Mouse (Mus musculus): ENCODE measurements around the gene Opn4. TPM values are rescaled to one million over a fixed set of nuclear protein-coding genes. Genes with fewer than 3 reads are reported as not detected.

The Opn4 gene
- total RNA-seq, 2 experiments from 2014 or later: not detected

DNA sequence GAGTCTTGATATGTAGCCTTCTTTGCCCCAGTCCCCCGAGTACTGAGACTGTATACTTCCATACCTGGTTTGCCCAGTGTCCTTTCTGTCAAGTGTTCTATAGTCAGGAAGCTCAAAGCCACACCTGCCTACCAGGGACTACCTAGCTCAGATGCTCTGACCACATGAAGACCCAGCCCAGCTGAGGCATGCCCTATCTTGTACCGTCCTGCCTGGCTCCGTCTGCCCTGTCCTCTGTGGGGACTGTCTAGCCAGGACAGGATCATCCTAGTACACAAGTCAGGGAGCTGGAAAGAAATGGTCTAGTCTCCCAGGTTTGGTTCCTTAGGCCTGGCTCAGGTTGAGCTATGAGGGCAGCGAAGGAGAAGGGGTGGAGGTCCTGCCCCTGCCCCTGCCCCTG is 31.3 kb downstream of the Opn4 start:
- ATAC-seq (replicated peaks; ENCODE audit: low FRiP score, low TSS enrichment, poor library complexity, severe bottlenecking): no peak

- no peak for ATAC-seq (replicated peaks; ENCODE audit: low FRiP score, low TSS enrichment, poor library complexity, severe bottlenecking)
Measured at GRCm38 (mm10) chr14:34567697-34568096, 32.2 kb downstream of the Opn4 start.

DNA sequence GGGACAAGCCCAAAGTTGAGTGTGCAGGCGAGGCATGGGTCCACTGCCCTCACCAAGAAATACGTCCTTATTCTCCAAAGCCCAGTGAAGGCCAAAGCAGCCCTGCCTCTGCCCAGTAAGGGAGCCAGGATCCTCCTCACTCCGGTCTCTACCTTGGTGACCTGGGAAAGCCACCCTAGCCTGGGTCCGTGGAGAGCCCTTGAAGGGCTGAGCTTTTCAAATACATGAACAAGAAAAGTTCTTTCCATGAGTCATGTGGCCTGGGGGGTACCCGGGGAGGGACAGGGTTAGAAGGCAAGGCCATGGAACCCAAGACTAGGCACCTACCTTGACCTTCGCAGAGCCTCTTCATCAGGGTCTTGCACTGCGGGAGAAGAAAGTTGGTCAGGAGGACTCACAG is 33.4 kb downstream of the Opn4 start:
- no peak for ATAC-seq (replicated peaks; ENCODE audit: low FRiP score, low TSS enrichment, poor library complexity, severe bottlenecking)

GRCm38 (mm10) chr14:34565711-34566110 is 34.2 kb downstream of the Opn4 start:
- no peak for ATAC-seq (replicated peaks; ENCODE audit: low FRiP score, low TSS enrichment, poor library complexity, severe bottlenecking)

DNA sequence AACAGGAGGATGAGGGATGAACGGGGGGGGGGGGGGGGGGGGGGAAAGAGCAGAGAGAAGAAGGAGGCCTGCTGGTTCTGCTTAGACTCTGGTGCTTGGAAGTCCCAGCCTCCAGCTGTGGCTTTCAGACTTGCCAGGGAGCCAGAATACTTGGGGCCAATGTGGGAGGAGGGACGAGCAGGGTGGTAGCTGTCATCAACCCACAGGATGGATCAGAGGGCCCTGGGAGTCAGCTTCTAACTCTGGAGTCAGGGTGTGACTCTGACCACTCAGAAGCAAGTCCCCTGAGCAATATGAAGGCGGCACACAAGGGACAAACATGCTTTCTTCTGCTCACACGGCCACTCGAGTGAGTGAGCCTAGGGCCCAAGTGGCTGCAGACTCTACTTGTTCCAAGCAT is 35.3 kb downstream of the Opn4 start:
- ATAC-seq (replicated peaks; ENCODE audit: low FRiP score, low TSS enrichment, poor library complexity, severe bottlenecking): no peak

DNA sequence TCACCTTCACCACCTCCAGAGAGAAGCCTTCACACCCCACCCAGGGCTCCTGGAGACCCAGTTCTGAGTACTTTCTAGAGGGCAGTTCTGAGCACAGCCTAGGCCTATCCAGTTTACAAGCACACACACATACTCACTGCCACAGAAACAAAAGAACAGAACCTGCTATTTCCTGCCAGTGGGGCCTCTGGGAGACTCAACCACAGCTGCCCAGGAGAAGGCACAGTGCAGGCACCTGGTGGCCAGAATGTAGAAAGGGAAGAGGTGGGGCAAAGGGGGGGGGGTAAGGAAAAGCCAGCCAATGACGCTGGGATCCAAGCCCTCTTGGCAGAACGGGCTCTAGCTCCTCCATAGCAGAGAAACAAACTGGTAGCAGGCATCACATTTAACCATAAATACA is 37.5 kb downstream of the Opn4 start:
- ATAC-seq (replicated peaks; ENCODE audit: low FRiP score, low TSS enrichment, poor library complexity, severe bottlenecking): no peak

DNA sequence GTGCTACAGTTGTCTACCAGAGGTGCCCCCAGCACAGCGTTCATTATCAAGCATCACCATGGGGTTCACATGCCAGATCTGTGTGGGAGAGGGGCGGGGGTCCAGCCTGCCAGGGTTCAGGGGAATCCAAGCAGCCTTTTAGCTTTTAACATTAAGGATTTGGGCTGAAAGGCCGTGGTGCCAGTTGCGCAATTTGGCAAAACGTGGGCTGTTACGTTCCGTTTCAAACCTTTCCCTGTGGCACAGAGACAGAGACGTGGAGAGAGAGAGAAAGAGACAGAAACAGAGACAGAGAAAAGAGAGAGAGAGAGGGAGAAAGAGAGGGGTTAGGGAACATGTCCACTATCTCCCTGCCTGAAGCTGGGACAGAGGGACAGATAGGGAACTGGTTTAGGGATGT is 38.3 kb downstream of the Opn4 start:
- no peak for ATAC-seq (replicated peaks; ENCODE audit: low FRiP score, low TSS enrichment, poor library complexity, severe bottlenecking)

GRCm38 (mm10) chr14:34558947-34559346 is 41.0 kb downstream of the Opn4 start:
- ATAC-seq (replicated peaks; ENCODE audit: low FRiP score, low TSS enrichment, poor library complexity, severe bottlenecking): no peak

DNA sequence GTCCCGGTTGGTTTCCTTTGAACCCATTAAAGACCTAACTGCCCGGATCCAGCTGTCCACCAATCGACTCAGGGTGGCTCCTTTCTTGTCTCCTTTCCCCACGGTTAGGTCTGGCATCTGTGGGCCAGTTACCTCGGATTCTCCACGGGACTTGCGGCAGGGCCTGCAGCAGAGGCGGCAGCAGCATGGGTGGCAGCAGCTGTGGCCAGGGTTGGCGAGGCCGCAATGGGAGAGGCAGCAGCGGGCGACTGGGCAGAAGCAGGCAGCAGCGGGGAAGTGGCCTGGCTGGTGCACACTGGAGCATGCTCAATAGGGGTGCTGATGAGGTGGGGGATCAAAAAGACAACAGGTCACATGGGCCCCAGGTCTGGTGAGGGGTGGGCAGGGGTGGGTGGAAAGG is 44.7 kb downstream of the Opn4 start:
- ATAC-seq (replicated peaks; ENCODE audit: low FRiP score, low TSS enrichment, poor library complexity, severe bottlenecking): no peak

DNA sequence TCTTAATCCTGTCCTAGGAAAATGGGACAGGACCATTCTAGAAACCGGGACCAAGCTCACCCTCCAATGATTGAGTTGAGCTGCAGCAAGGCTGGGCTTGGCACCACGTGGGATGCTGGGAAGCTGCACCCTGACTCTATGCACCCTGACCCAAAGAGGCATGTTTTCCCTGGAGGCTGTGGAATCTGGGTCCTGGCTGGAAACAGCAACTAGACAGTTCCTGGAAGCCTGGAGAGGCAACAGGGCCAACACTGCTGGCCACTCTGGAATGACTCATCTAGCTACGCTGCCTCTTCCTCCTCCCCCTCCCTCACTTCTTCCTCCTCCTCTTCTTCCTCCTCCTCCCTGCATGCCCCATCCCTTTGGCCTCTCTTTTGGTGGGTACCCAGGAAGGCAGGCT is 45.9 kb downstream of the Opn4 start:
- no peak for ATAC-seq (replicated peaks; ENCODE audit: low FRiP score, low TSS enrichment, poor library complexity, severe bottlenecking)

- no peak for ATAC-seq (replicated peaks; ENCODE audit: low FRiP score, low TSS enrichment, poor library complexity, severe bottlenecking)
Measured at GRCm38 (mm10) chr14:34553470-34553869, 46.5 kb downstream of the Opn4 start.

GRCm38 (mm10) chr14:34552226-34552625 is 47.7 kb downstream of the Opn4 start:
- ATAC-seq (replicated peaks; ENCODE audit: low FRiP score, low TSS enrichment, poor library complexity, severe bottlenecking): no peak

DNA sequence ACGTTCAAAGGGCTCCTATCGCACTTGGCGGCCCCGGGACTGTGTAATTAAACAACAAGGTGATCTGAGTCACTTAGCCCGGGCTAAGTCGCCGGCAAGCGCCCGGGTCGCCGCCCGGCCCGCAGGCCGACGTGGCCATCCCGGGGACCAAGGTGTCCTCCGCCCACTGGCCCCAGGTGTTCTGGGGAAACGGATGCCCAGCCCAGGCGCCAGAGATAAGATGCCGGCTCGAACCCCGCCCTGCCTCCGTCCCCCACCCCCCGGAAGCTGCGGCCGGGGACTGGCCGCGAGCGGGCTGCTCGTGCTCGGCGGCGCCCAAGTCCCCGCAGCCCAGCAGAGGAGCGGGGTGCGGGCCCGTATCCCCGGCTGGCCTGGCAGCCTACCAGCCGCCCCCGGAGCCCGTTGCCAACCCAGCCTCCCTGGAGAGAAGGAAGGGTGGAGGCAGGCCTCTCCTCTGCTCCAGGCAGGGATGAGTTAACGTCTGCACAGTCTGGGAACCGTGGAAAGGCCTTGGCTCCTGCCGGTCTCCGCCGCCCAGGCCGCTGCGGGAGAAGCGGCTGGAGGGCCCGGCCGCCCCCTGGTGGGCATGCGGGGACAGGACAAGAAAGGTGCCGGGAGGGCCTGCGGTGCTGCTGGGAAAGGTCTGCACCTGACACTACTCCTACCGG is 50.8 kb downstream of the Opn4 start:
- peak; percentile 89 for ATAC-seq (replicated peaks; ENCODE audit: low FRiP score, low TSS enrichment, poor library complexity, severe bottlenecking)

DNA sequence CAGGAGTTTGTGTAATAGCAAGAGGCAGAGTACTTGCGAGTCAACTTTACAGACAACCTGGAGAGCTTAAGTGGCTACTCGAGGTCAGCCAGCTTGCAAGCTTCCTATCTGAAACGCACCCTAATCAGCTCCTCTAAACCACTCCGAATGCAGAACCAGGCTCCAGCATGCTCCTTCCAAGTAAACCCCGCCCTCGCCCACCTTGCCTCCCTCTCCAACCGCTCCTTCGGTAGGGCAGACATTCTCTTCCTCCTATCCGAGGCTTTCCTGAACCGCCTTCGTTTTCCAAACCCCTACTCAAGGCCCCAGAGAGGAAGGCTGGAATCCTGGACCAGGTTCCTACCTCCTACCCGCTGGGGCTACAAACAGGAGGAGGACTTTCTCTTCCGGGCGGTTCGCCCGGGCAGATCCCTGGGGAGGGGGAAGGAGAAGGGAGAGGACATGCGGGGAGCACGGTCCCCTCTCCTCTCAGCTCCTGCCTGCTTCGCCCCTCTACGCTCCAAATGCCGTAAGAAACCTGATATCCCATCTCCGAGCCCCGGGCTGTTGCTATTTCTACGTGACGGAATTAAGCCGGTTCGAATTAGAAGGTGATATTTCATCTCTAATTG is 51.4 kb downstream of the Opn4 start:
- peak; percentile 25; the same call in 1 of the 2 replicates for ATAC-seq (replicated peaks; ENCODE audit: low FRiP score, low TSS enrichment, poor library complexity, severe bottlenecking)

- no peak for ATAC-seq (replicated peaks; ENCODE audit: low FRiP score, low TSS enrichment, poor library complexity, severe bottlenecking)
Measured at GRCm38 (mm10) chr14:34544545-34544944, 55.4 kb downstream of the Opn4 start.

- ATAC-seq (replicated peaks; ENCODE audit: low FRiP score, low TSS enrichment, poor library complexity, severe bottlenecking): no peak
Measured at GRCm38 (mm10) chr14:34544001-34544400, 55.9 kb downstream of the Opn4 start.

DNA sequence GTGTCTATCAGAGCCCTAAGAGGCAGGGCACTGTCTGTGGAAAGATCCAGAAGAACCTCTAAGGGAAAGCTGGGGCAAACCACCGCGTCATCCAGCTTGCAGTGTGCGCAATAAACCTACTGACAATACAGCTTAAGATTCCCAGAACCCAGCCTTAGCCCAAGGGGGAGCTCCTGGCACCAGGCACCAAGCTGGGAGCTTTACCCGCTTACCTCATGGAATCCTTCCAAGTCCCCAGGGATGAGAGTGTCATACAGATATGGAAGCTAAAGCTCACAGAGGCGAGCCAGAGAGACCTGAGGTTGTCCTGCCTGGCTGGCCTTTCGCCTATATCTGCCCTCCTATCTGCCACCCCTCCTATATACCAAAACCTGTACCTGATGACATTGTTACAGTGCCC is 56.3 kb downstream of the Opn4 start:
- no peak for ATAC-seq (replicated peaks; ENCODE audit: low FRiP score, low TSS enrichment, poor library complexity, severe bottlenecking)

DNA sequence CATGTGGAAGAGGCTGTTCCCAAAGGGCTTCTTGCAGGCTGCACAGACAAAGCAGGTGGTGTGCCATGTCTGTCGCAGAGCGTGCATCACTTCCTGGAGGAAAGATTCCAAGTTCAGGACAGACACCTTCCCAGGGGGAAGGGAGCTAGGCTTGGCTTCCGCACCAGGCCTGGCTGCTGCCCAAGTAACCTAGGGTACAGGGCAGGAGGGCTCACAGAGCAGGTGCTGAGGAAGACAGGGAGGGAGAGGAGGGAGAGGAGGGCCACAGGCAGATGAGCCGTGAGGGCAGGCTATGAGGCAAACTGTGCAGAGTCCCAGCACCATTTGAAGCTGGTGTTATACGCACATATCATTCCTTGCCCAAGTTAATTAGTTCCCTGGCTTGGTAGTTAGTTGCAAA is 58.0 kb downstream of the Opn4 start:
- 0 out of 2 replicates have a peak, but pooled peaks have one; percentile 25 for ATAC-seq (replicated peaks; ENCODE audit: low FRiP score, low TSS enrichment, poor library complexity, severe bottlenecking)

DNA sequence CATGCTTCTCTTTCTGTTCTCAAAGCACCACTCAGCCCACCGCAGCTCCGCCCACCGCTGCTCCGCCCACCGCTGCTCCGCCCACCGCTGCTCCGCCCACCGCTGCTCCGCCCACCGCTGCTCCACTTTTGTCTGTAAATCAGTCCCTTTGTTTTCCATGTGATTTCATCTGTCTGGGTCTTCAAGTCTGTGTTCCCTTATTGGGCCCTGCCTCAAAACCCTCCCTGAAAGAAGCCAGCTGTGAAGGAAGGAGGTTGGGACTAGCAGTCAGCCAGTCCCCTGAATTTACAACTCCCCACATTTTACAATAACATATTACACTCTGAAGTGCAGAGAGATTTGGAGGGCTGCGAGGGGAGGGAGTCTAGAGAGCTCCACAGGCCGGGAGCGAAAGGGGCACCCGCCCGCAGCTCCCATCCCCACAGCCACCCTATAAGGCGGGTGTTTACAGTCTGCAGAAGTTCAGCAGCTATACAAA is 59.2 kb downstream of the Opn4 start:
- peak; percentile 77 for ATAC-seq (replicated peaks; ENCODE audit: low FRiP score, low TSS enrichment, poor library complexity, severe bottlenecking)

All from megakaryocyte-erythroid progenitor cell, adult 5-6 weeks (primary cell).